9 mouse cellular contexts compared by ENCODE assay signal in genomic region chr6:22354031-22354430, GRCm38 (mm10). TPM values are rescaled to one million over a fixed set of nuclear protein-coding genes. Genes with fewer than 3 reads are reported as not detected.
DNase-seq lines count a peak whose midpoint lies in the region; ATAC-seq lines count a peak whose summit lies in the region.
"Had no signal": no experiment of that assay in that cellular context is flagged by ENCODE, and none has a peak within 500 bp of the region (broad histone marks: within the 10 kb centered on the region; RNA-seq: fewer than 3 reads in every experiment).

No protein-coding gene starts in this region.

- H3K4me2 ChIP-seq in hindbrain, embryonic 15.5 days: peak overlapping the region; percentile 68; the same call in 1 of the 2 replicates
- H3K4me2 ChIP-seq in embryonic facial prominence, embryonic 14.5 days (ENCODE audit: low read depth, low read length): peak overlapping the region; percentile 55
- H3K4me2 ChIP-seq in stomach, embryonic 15.5 days: peak overlapping the region; percentile 61

- H3K9me3 ChIP-seq in hindbrain, embryonic 15.5 days: no peaks in the 10 kb centered on the region
- H3K9me3 ChIP-seq in hindbrain, embryonic 10.5 days: no peaks in the 10 kb centered on the region
- H3K9me3 ChIP-seq in megakaryocyte, embryonic 14.5 days: peaks cover 4% of the 10 kb centered on the region; the same call in 1 of the 2 replicates
- no peaks in the 10 kb centered on the region; the same call in 1 of the 2 replicates for H3K9me3 ChIP-seq in embryonic facial prominence, embryonic 14.5 days (ENCODE audit: control insufficient read depth, low read length)
- no peaks in the 10 kb centered on the region for H3K9me3 ChIP-seq in stomach, embryonic 15.5 days

- H3K4me1 ChIP-seq in hindbrain, embryonic 15.5 days (replicated peaks): peaks cover 19% of the 10 kb centered on the region
- peaks cover 22% of the 10 kb centered on the region for H3K4me1 ChIP-seq in hindbrain, embryonic 10.5 days (replicated peaks)
- peaks cover 75% of the 10 kb centered on the region for H3K4me1 ChIP-seq in megakaryocyte, embryonic 14.5 days
- peaks cover 12% of the 10 kb centered on the region for H3K4me1 ChIP-seq in embryonic facial prominence, embryonic 14.5 days (ENCODE audit: control insufficient read depth, insufficient read depth, low read length)
- peaks cover 6% of the 10 kb centered on the region; the same call in 1 of the 2 replicates for H3K4me1 ChIP-seq in stomach, embryonic 15.5 days

- no peaks in the 10 kb centered on the region for H3K36me3 ChIP-seq in hindbrain, embryonic 15.5 days
- H3K36me3 ChIP-seq in hindbrain, embryonic 10.5 days: no peaks in the 10 kb centered on the region
- peaks cover 10% of the 10 kb centered on the region for H3K36me3 ChIP-seq in megakaryocyte, embryonic 14.5 days (replicated peaks; ENCODE audit: low read length)
- H3K36me3 ChIP-seq in embryonic facial prominence, embryonic 14.5 days (ENCODE audit: control insufficient read depth, insufficient read depth, low read length): no peaks in the 10 kb centered on the region
- no peaks in the 10 kb centered on the region for H3K36me3 ChIP-seq in stomach, embryonic 15.5 days

- H3K4me3 ChIP-seq in hindbrain, embryonic 15.5 days: no peak overlapping the region
- H3K4me3 ChIP-seq in hindbrain, embryonic 10.5 days: no peak overlapping the region
- peak overlapping the region; percentile 96 for H3K4me3 ChIP-seq in megakaryocyte, embryonic 14.5 days (replicated peaks)
- H3K4me3 ChIP-seq in embryonic facial prominence, embryonic 14.5 days (ENCODE audit: low read depth, low read length): peak overlapping the region; percentile 80; the same call in 1 of the 2 replicates
- no peak overlapping the region; the same call in none of the 2 replicates for H3K4me3 ChIP-seq in stomach, embryonic 15.5 days (replicated peaks)

- DNase-seq in hindbrain, embryonic 10.5 days (ENCODE audit: low spot score): no peak
- no peak for DNase-seq in embryonic facial prominence, embryonic 14.5 days (ENCODE audit: low spot score)
- no peak for DNase-seq in cerebellum, postnatal 10 days
- DNase-seq: heart, adult 18-20 months; kidney, postnatal 14 days had no signal

- 74% methylated on average over 1 of the region's 1 CpGs for WGBS in hindbrain, embryonic 15.5 days
- 81% methylated on average over 1 of the region's 1 CpGs for WGBS in hindbrain, embryonic 10.5 days
- WGBS in embryonic facial prominence, embryonic 14.5 days: 29% methylated on average over 1 of the region's 1 CpGs
- WGBS in stomach, embryonic 15.5 days: 33% methylated on average over 1 of the region's 1 CpGs

- H3K27me3 ChIP-seq in hindbrain, embryonic 15.5 days: no peaks in the 10 kb centered on the region
- no peaks in the 10 kb centered on the region for H3K27me3 ChIP-seq in hindbrain, embryonic 10.5 days (ENCODE audit: insufficient read depth, poor library complexity, severe bottlenecking)
- H3K27me3 ChIP-seq in megakaryocyte, embryonic 14.5 days (replicated peaks): no peaks in the 10 kb centered on the region
- H3K27me3 ChIP-seq in embryonic facial prominence, embryonic 14.5 days (replicated peaks; ENCODE audit: control insufficient read depth, insufficient read depth, low read length): no peaks in the 10 kb centered on the region
- no peaks in the 10 kb centered on the region for H3K27me3 ChIP-seq in stomach, embryonic 15.5 days (replicated peaks)

- no peak overlapping the region for H3K27ac ChIP-seq in hindbrain, embryonic 15.5 days (replicated peaks)
- no peak overlapping the region for H3K27ac ChIP-seq in hindbrain, embryonic 10.5 days
- no peak overlapping the region for H3K27ac ChIP-seq in embryonic facial prominence, embryonic 14.5 days (replicated peaks; ENCODE audit: low read depth, low read length)
- H3K27ac ChIP-seq in stomach, embryonic 15.5 days: 0 out of 2 replicates have a peak overlapping the region, but pooled peaks have one; percentile 18

- no peak overlapping the region for H3K9ac ChIP-seq in hindbrain, embryonic 15.5 days
- H3K9ac ChIP-seq in embryonic facial prominence, embryonic 14.5 days (ENCODE audit: low read depth, low read length): no peak overlapping the region
- H3K9ac ChIP-seq in stomach, embryonic 15.5 days: no peak overlapping the region

- no peak for ATAC-seq in hindbrain, embryonic 15.5 days (ENCODE audit: low FRiP score, low read depth)
- ATAC-seq in megakaryocyte, adult 5-6 weeks (ENCODE audit: poor library complexity, severe bottlenecking): no peak
- ATAC-seq in embryonic facial prominence, embryonic 14.5 days (ENCODE audit: low read depth): no peak
- no peak for ATAC-seq in stomach, embryonic 15.5 days (ENCODE audit: insufficient read depth, low FRiP score, low read depth)

RNA-seq across cellular contexts. Expression of gene Fam3c, which starts 2.0 kb away (rescaled TPM):
- polyA plus RNA-seq in hindbrain, embryonic 15.5 days (2015; fragmentation: Nextera tagmentation; extraction: Ambion mirVana): 83.3 and 89.4 TPM in 2 replicates
- 26.9 and 27.2 TPM in 2 replicates for polyA plus RNA-seq in hindbrain, embryonic 10.5 days (2016; fragmentation: Nextera tagmentation; extraction: Ambion mirVana)
- polyA plus RNA-seq in megakaryocyte, embryonic 14.5 days (2012; ENCODE audit: insufficient read depth, low replicate concordance): 5.6 and 13.5 TPM in 2 replicates
- 11.6 and 16.4 TPM in 2 replicates for total RNA-seq in megakaryocyte, adult 5-6 weeks (2015)
- total RNA-seq in megakaryocyte, adult 5-6 weeks (2017): 27.0 and 34.0 TPM in 2 replicates
- polyA plus RNA-seq in embryonic facial prominence, embryonic 14.5 days (2014; fragmentation: Nextera tagmentation; extraction: Ambion mirVana): 64.9 and 70.4 TPM in 2 replicates
- polyA plus RNA-seq in stomach, embryonic 15.5 days (2015; fragmentation: Nextera tagmentation; extraction: Ambion mirVana): 76.1 and 78.5 TPM in 2 replicates

Comparison
In these comparisons a context has a peak if more than half of its experiments do, and no peak if none do; other contexts are left out.
1. H3K4me3 ChIP-seq: peak in megakaryocyte, embryonic 14.5 days (single experiment) and embryonic facial prominence, embryonic 14.5 days (single experiment); none in hindbrain, embryonic 15.5 days (single experiment), hindbrain, embryonic 10.5 days (single experiment) and stomach, embryonic 15.5 days (single experiment).
2. Peak in every context shown above with its lines, with median percentiles within 50 percentile points of each other: H3K4me2 ChIP-seq.